Mouse (Mus musculus): ENCODE data around the gene Gm11084. TPM values are rescaled to one million over a fixed set of nuclear protein-coding genes. Genes with fewer than 3 reads are reported as not detected.

Gm11084 gene
- total and polyA plus RNA-seq, 2 experiments from 2014 or later, result not detected

- Histone ChIP-seq H3K4me3 (ENCODE audit: low read depth, low read length) (peak overlapping the region; percentile 95), H3K27ac (ENCODE audit: low read depth) (peak overlapping the region; percentile 100), H3K9me3 (replicated peaks; ENCODE audit: control insufficient read depth, low read length) (no peaks in the 10 kb centered on the region), H3K36me3 (replicated peaks; ENCODE audit: control insufficient read depth, insufficient read depth, low read length) (0 out of 2 replicates have a peak, but pooled peaks cover 8% of the 10 kb centered on the region), H3K27me3 (ENCODE audit: control insufficient read depth, insufficient read depth, low read length) (no peaks in the 10 kb centered on the region), H3K4me2 (ENCODE audit: low read depth, low read length) (peak overlapping the region; percentile 78), H3K9ac (replicated peaks; ENCODE audit: low read depth, low read length) (peak overlapping the region; percentile 99), H3K4me1 (ENCODE audit: control insufficient read depth, insufficient read depth) (peaks cover 23% of the 10 kb centered on the region)
- DNase-seq (ENCODE audit: low spot score) (peak; percentile 82), ATAC-seq (ENCODE audit: insufficient read depth, low read depth) (no peak)
- peak; percentile 31 for TF ChIP-seq CTCF (IDR thresholded peaks at IDR 0.05; ENCODE audit: low read depth)
- no peak for TF ChIP-seq EP300 (IDR thresholded peaks at IDR 0.05; ENCODE audit: low read depth)
- WGBS, result under 1% methylated on average over 33 of the region's 38 CpGs
These were observed 8.0 kb downstream of the Gm11084 start for GRCm38 (mm10) chr2:72978473-72978872.

- peak overlapping the region; percentile 63 for H3K4me2 ChIP-seq (ENCODE audit: low read depth, low read length)
- no peaks in the 10 kb centered on the region for H3K27me3 ChIP-seq (ENCODE audit: control insufficient read depth, insufficient read depth, low read length)
- H3K9ac ChIP-seq (replicated peaks; ENCODE audit: low read depth, low read length), result no peak overlapping the region; the same call in 1 of the 2 replicates
- TF ChIP-seq EP300 (IDR thresholded peaks at IDR 0.05; ENCODE audit: low read depth), result no peak
- TF ChIP-seq CTCF (IDR thresholded peaks at IDR 0.05; ENCODE audit: low read depth), result no peak
- peak overlapping the region; percentile 39 for H3K4me3 ChIP-seq (ENCODE audit: low read depth, low read length)
- H3K9me3 ChIP-seq (replicated peaks; ENCODE audit: control insufficient read depth, low read length), result no peaks in the 10 kb centered on the region
- 0 out of 2 replicates have a peak, but pooled peaks cover 8% of the 10 kb centered on the region for H3K36me3 ChIP-seq (replicated peaks; ENCODE audit: control insufficient read depth, insufficient read depth, low read length)
- no peak overlapping the region for H3K27ac ChIP-seq (ENCODE audit: low read depth)
- peaks cover 23% of the 10 kb centered on the region for H3K4me1 ChIP-seq (ENCODE audit: control insufficient read depth, insufficient read depth)
- ATAC-seq (ENCODE audit: insufficient read depth, low read depth) (no peak), DNase-seq (ENCODE audit: low spot score) (peak; percentile 22)
- 40% methylated on average over 1 of the region's 1 CpGs for WGBS
These were observed 9.2 kb downstream of the Gm11084 start for GRCm38 (mm10) chr2:72977272-72977671.

GRCm38 (mm10) chr2:72976036-72976435 is 10.5 kb downstream of the Gm11084 start:
- no peaks in the 10 kb centered on the region for H3K27me3 ChIP-seq (ENCODE audit: control insufficient read depth, insufficient read depth, low read length)
- no peak overlapping the region for H3K4me3 ChIP-seq (ENCODE audit: low read depth, low read length)

GRCm38 (mm10) chr2:72970831-72971230 is 15.7 kb downstream of the Gm11084 start:
- Histone ChIP-seq H3K27me3 (ENCODE audit: control insufficient read depth, insufficient read depth, low read length) (no peaks in the 10 kb centered on the region), H3K4me2 (ENCODE audit: low read depth, low read length) (no peak overlapping the region), H3K4me3 (ENCODE audit: low read depth, low read length) (no peak overlapping the region), H3K27ac (ENCODE audit: low read depth) (no peak overlapping the region), H3K9me3 (replicated peaks; ENCODE audit: control insufficient read depth, low read length) (no peaks in the 10 kb centered on the region), H3K4me1 (ENCODE audit: control insufficient read depth, insufficient read depth) (peaks cover 5% of the 10 kb centered on the region; the same call in 1 of the 2 replicates), H3K36me3 (replicated peaks; ENCODE audit: control insufficient read depth, insufficient read depth, low read length) (peaks cover 32% of the 10 kb centered on the region), H3K9ac (replicated peaks; ENCODE audit: low read depth, low read length) (no peak overlapping the region)
- DNase-seq (ENCODE audit: low spot score), result no peak
- WGBS, result 82% methylated on average over 6 of the region's 6 CpGs
- no peak for TF ChIP-seq EP300 (IDR thresholded peaks at IDR 0.05; ENCODE audit: low read depth)
- no peak for TF ChIP-seq CTCF (IDR thresholded peaks at IDR 0.05; ENCODE audit: low read depth)
- ATAC-seq (ENCODE audit: insufficient read depth, low read depth), result no peak

More at GRCm38 (mm10) chr2:72976036-72976435, 10.5 kb downstream of the Gm11084 start:
- peak overlapping the region; percentile 63; the same call in 1 of the 2 replicates for H3K4me2 ChIP-seq (ENCODE audit: low read depth, low read length)
- no peak overlapping the region for H3K9ac ChIP-seq (replicated peaks; ENCODE audit: low read depth, low read length)
- ATAC-seq (ENCODE audit: insufficient read depth, low read depth) (no peak), DNase-seq (ENCODE audit: low spot score) (no peak)
- TF ChIP-seq EP300 (IDR thresholded peaks at IDR 0.05; ENCODE audit: low read depth) (no peak), CTCF (IDR thresholded peaks at IDR 0.05; ENCODE audit: low read depth) (no peak)
- H3K4me1 ChIP-seq (ENCODE audit: control insufficient read depth, insufficient read depth), result peaks cover 14% of the 10 kb centered on the region
- H3K27ac ChIP-seq (ENCODE audit: low read depth), result no peak overlapping the region
- no peaks in the 10 kb centered on the region for H3K9me3 ChIP-seq (replicated peaks; ENCODE audit: control insufficient read depth, low read length)
- H3K36me3 ChIP-seq (replicated peaks; ENCODE audit: control insufficient read depth, insufficient read depth, low read length), result peaks cover 8% of the 10 kb centered on the region; the same call in 1 of the 2 replicates

- TF ChIP-seq CTCF (IDR thresholded peaks at IDR 0.05; ENCODE audit: low read depth) (no peak), EP300 (IDR thresholded peaks at IDR 0.05; ENCODE audit: low read depth) (no peak)
- Histone ChIP-seq H3K4me3 (ENCODE audit: low read depth, low read length) (no peak overlapping the region), H3K4me2 (ENCODE audit: low read depth, low read length) (no peak overlapping the region), H3K36me3 (replicated peaks; ENCODE audit: control insufficient read depth, insufficient read depth, low read length) (peaks cover 27% of the 10 kb centered on the region), H3K9ac (replicated peaks; ENCODE audit: low read depth, low read length) (no peak overlapping the region), H3K27ac (ENCODE audit: low read depth) (no peak overlapping the region), H3K27me3 (ENCODE audit: control insufficient read depth, insufficient read depth, low read length) (no peaks in the 10 kb centered on the region), H3K4me1 (ENCODE audit: control insufficient read depth, insufficient read depth) (no peaks in the 10 kb centered on the region), H3K9me3 (replicated peaks; ENCODE audit: control insufficient read depth, low read length) (no peaks in the 10 kb centered on the region)
- WGBS, result 88% methylated on average over 4 of the region's 4 CpGs
- DNase-seq (ENCODE audit: low spot score) (no peak), ATAC-seq (ENCODE audit: insufficient read depth, low read depth) (no peak)
These were observed 16.2 kb downstream of the Gm11084 start for GRCm38 (mm10) chr2:72970302-72970701.

GRCm38 (mm10) chr2:72968536-72968935 is 18.0 kb downstream of the Gm11084 start:
- 89% methylated on average over 1 of the region's 1 CpGs for WGBS
- TF ChIP-seq EP300 (IDR thresholded peaks at IDR 0.05; ENCODE audit: low read depth) (no peak), CTCF (IDR thresholded peaks at IDR 0.05; ENCODE audit: low read depth) (no peak)

More at GRCm38 (mm10) chr2:72968536-72968935, 18.0 kb downstream of the Gm11084 start:
- H3K4me1 ChIP-seq (ENCODE audit: control insufficient read depth, insufficient read depth), result no peaks in the 10 kb centered on the region
- no peak overlapping the region for H3K4me3 ChIP-seq (ENCODE audit: low read depth, low read length)
- DNase-seq (ENCODE audit: low spot score) (no peak), ATAC-seq (ENCODE audit: insufficient read depth, low read depth) (no peak)
- no peak overlapping the region for H3K27ac ChIP-seq (ENCODE audit: low read depth)
- H3K4me2 ChIP-seq (ENCODE audit: low read depth, low read length), result no peak overlapping the region
- H3K27me3 ChIP-seq (ENCODE audit: control insufficient read depth, insufficient read depth, low read length), result no peaks in the 10 kb centered on the region
- no peak overlapping the region for H3K9ac ChIP-seq (replicated peaks; ENCODE audit: low read depth, low read length)
- no peaks in the 10 kb centered on the region for H3K9me3 ChIP-seq (replicated peaks; ENCODE audit: control insufficient read depth, low read length)
- peaks cover 27% of the 10 kb centered on the region for H3K36me3 ChIP-seq (replicated peaks; ENCODE audit: control insufficient read depth, insufficient read depth, low read length)
